Mouse (Mus musculus): ENCODE results near the gene Bicra. TPM values are rescaled to one million over a fixed set of nuclear protein-coding genes. Genes with fewer than 3 reads are reported as not detected.
A peak's percentile ranks its signal among the peaks of the same experiment; 100 is the strongest.

Bicra gene
- polyA plus RNA-seq (2014; fragmentation: Nextera tagmentation; extraction: Ambion mirVana), result 6.7 and 7.7 TPM in 2 replicates

GRCm38 (mm10) chr7:16047338-16048146, at the start of gene Bicra:
Gene Bicra (minus strand): TSS chr7:16047921.
- Histone ChIP-seq H3K4me2 (ENCODE audit: low read depth, low read length) (peak within 1 kb of the TSS; percentile 70), H3K27ac (replicated peaks; ENCODE audit: low read depth, low read length) (peak within 1 kb of the TSS; percentile 96), H3K9me3 (ENCODE audit: control insufficient read depth, low read length) (no peaks in the 10 kb centered on the region), H3K36me3 (ENCODE audit: control insufficient read depth, insufficient read depth, low read length) (peaks cover 7% of the 10 kb centered on the region; the same call in 1 of the 2 replicates), H3K27me3 (replicated peaks; ENCODE audit: control insufficient read depth, insufficient read depth, low read length) (no peaks in the 10 kb centered on the region), H3K4me1 (ENCODE audit: control insufficient read depth, insufficient read depth, low read length) (peaks cover 45% of the 10 kb centered on the region), H3K9ac (ENCODE audit: low read depth, low read length) (peak within 1 kb of the TSS; percentile 97), H3K4me3 (ENCODE audit: low read depth, low read length) (peak within 1 kb of the TSS; percentile 90)
- ATAC-seq (ENCODE audit: low read depth) (peak; percentile 71), DNase-seq (ENCODE audit: low spot score) (peak; percentile 94)
- under 1% methylated on average over 47 of the region's 69 CpGs for WGBS

GRCm38 (mm10) chr7:16094592-16094991, 46.9 kb upstream of the Bicra start:
- peaks cover 6% of the 10 kb centered on the region for H3K4me1 ChIP-seq (ENCODE audit: control insufficient read depth, insufficient read depth, low read length)
- 69% methylated on average over 3 of the region's 3 CpGs for WGBS

GRCm38 (mm10) chr7:16087587-16087986, 39.9 kb upstream of the Bicra start:
- no peak for ATAC-seq (ENCODE audit: low read depth)
- no peak overlapping the region for H3K4me2 ChIP-seq (ENCODE audit: low read depth, low read length)
- no peaks in the 10 kb centered on the region for H3K9me3 ChIP-seq (ENCODE audit: control insufficient read depth, low read length)
- no peaks in the 10 kb centered on the region for H3K4me1 ChIP-seq (ENCODE audit: control insufficient read depth, insufficient read depth, low read length)
- WGBS, result 75% methylated on average over 2 of the region's 2 CpGs
- no peak for DNase-seq (ENCODE audit: low spot score)
- no peak overlapping the region for H3K9ac ChIP-seq (ENCODE audit: low read depth, low read length)
- H3K27me3 ChIP-seq (replicated peaks; ENCODE audit: control insufficient read depth, insufficient read depth, low read length), result no peaks in the 10 kb centered on the region
- H3K36me3 ChIP-seq (ENCODE audit: control insufficient read depth, insufficient read depth, low read length), result no peaks in the 10 kb centered on the region
- H3K4me3 ChIP-seq (ENCODE audit: low read depth, low read length), result no peak overlapping the region
- no peak overlapping the region for H3K27ac ChIP-seq (replicated peaks; ENCODE audit: low read depth, low read length)

More at GRCm38 (mm10) chr7:16094592-16094991, 46.9 kb upstream of the Bicra start:
- H3K4me2 ChIP-seq (ENCODE audit: low read depth, low read length), result no peak overlapping the region
- DNase-seq (ENCODE audit: low spot score), result no peak
- H3K9me3 ChIP-seq (ENCODE audit: control insufficient read depth, low read length), result no peaks in the 10 kb centered on the region
- H3K9ac ChIP-seq (ENCODE audit: low read depth, low read length), result no peak overlapping the region
- no peak overlapping the region for H3K4me3 ChIP-seq (ENCODE audit: low read depth, low read length)
- H3K27ac ChIP-seq (replicated peaks; ENCODE audit: low read depth, low read length), result no peak overlapping the region
- no peaks in the 10 kb centered on the region for H3K27me3 ChIP-seq (replicated peaks; ENCODE audit: control insufficient read depth, insufficient read depth, low read length)
- H3K36me3 ChIP-seq (ENCODE audit: control insufficient read depth, insufficient read depth, low read length), result no peaks in the 10 kb centered on the region
- ATAC-seq (ENCODE audit: low read depth), result no peak

GRCm38 (mm10) chr7:16083361-16083760, 35.6 kb upstream of the Bicra start:
- no peaks in the 10 kb centered on the region for H3K4me1 ChIP-seq (ENCODE audit: control insufficient read depth, insufficient read depth, low read length)
- 52% methylated on average over 4 of the region's 4 CpGs for WGBS

GRCm38 (mm10) chr7:16080581-16080980, 32.9 kb upstream of the Bicra start:
- no peak overlapping the region for H3K4me3 ChIP-seq (ENCODE audit: low read depth, low read length)
- H3K4me1 ChIP-seq (ENCODE audit: control insufficient read depth, insufficient read depth, low read length), result no peaks in the 10 kb centered on the region
- no peaks in the 10 kb centered on the region for H3K36me3 ChIP-seq (ENCODE audit: control insufficient read depth, insufficient read depth, low read length)
- H3K27ac ChIP-seq (replicated peaks; ENCODE audit: low read depth, low read length), result no peak overlapping the region
- no peaks in the 10 kb centered on the region for H3K9me3 ChIP-seq (ENCODE audit: control insufficient read depth, low read length)
- no peak overlapping the region for H3K9ac ChIP-seq (ENCODE audit: low read depth, low read length)
- 66% methylated on average over 4 of the region's 4 CpGs for WGBS
- no peak for ATAC-seq (ENCODE audit: low read depth)
- no peak for DNase-seq (ENCODE audit: low spot score)
- no peaks in the 10 kb centered on the region for H3K27me3 ChIP-seq (replicated peaks; ENCODE audit: control insufficient read depth, insufficient read depth, low read length)
- no peak overlapping the region for H3K4me2 ChIP-seq (ENCODE audit: low read depth, low read length)

More at GRCm38 (mm10) chr7:16083361-16083760, 35.6 kb upstream of the Bicra start:
- no peak overlapping the region for H3K4me3 ChIP-seq (ENCODE audit: low read depth, low read length)
- H3K9me3 ChIP-seq (ENCODE audit: control insufficient read depth, low read length), result no peaks in the 10 kb centered on the region
- no peak overlapping the region for H3K9ac ChIP-seq (ENCODE audit: low read depth, low read length)
- H3K27me3 ChIP-seq (replicated peaks; ENCODE audit: control insufficient read depth, insufficient read depth, low read length), result no peaks in the 10 kb centered on the region
- DNase-seq (ENCODE audit: low spot score) (no peak), ATAC-seq (ENCODE audit: low read depth) (no peak)
- no peak overlapping the region for H3K4me2 ChIP-seq (ENCODE audit: low read depth, low read length)
- H3K27ac ChIP-seq (replicated peaks; ENCODE audit: low read depth, low read length), result no peak overlapping the region
- H3K36me3 ChIP-seq (ENCODE audit: control insufficient read depth, insufficient read depth, low read length), result no peaks in the 10 kb centered on the region

- no peak overlapping the region for H3K27ac ChIP-seq (replicated peaks; ENCODE audit: low read depth, low read length)
- ATAC-seq (ENCODE audit: low read depth) (no peak), DNase-seq (ENCODE audit: low spot score) (no peak)
- H3K4me1 ChIP-seq (ENCODE audit: control insufficient read depth, insufficient read depth, low read length), result no peaks in the 10 kb centered on the region
- no peak overlapping the region for H3K4me3 ChIP-seq (ENCODE audit: low read depth, low read length)
- no peaks in the 10 kb centered on the region for H3K9me3 ChIP-seq (ENCODE audit: control insufficient read depth, low read length)
- no peaks in the 10 kb centered on the region for H3K27me3 ChIP-seq (replicated peaks; ENCODE audit: control insufficient read depth, insufficient read depth, low read length)
- WGBS, result 68% methylated on average over 1 of the region's 1 CpGs
- H3K36me3 ChIP-seq (ENCODE audit: control insufficient read depth, insufficient read depth, low read length), result no peaks in the 10 kb centered on the region
- H3K4me2 ChIP-seq (ENCODE audit: low read depth, low read length), result no peak overlapping the region
- H3K9ac ChIP-seq (ENCODE audit: low read depth, low read length), result no peak overlapping the region
These were observed 32.2 kb upstream of the Bicra start for GRCm38 (mm10) chr7:16079947-16080346.

- Histone ChIP-seq H3K36me3 (ENCODE audit: control insufficient read depth, insufficient read depth, low read length) (no peaks in the 10 kb centered on the region), H3K9ac (ENCODE audit: low read depth, low read length) (no peak overlapping the region), H3K27ac (replicated peaks; ENCODE audit: low read depth, low read length) (no peak overlapping the region), H3K4me1 (ENCODE audit: control insufficient read depth, insufficient read depth, low read length) (no peaks in the 10 kb centered on the region), H3K4me2 (ENCODE audit: low read depth, low read length) (no peak overlapping the region), H3K4me3 (ENCODE audit: low read depth, low read length) (no peak overlapping the region), H3K9me3 (ENCODE audit: control insufficient read depth, low read length) (no peaks in the 10 kb centered on the region), H3K27me3 (replicated peaks; ENCODE audit: control insufficient read depth, insufficient read depth, low read length) (no peaks in the 10 kb centered on the region)
- ATAC-seq (ENCODE audit: low read depth) (no peak), DNase-seq (ENCODE audit: low spot score) (no peak)
- WGBS, result 83% methylated on average over 6 of the region's 6 CpGs
These were observed 24.2 kb upstream of the Bicra start for GRCm38 (mm10) chr7:16071906-16072305.

GRCm38 (mm10) chr7:16070846-16071245, 23.1 kb upstream of the Bicra start:
- no peaks in the 10 kb centered on the region for H3K27me3 ChIP-seq (replicated peaks; ENCODE audit: control insufficient read depth, insufficient read depth, low read length)
- H3K27ac ChIP-seq (replicated peaks; ENCODE audit: low read depth, low read length), result no peak overlapping the region
- no peaks in the 10 kb centered on the region for H3K4me1 ChIP-seq (ENCODE audit: control insufficient read depth, insufficient read depth, low read length)
- DNase-seq (ENCODE audit: low spot score), result no peak
- no peaks in the 10 kb centered on the region for H3K9me3 ChIP-seq (ENCODE audit: control insufficient read depth, low read length)
- no peak for ATAC-seq (ENCODE audit: low read depth)
- no peak overlapping the region for H3K9ac ChIP-seq (ENCODE audit: low read depth, low read length)
- no peak overlapping the region for H3K4me2 ChIP-seq (ENCODE audit: low read depth, low read length)
- no peak overlapping the region for H3K4me3 ChIP-seq (ENCODE audit: low read depth, low read length)
- H3K36me3 ChIP-seq (ENCODE audit: control insufficient read depth, insufficient read depth, low read length), result no peaks in the 10 kb centered on the region

- no peak overlapping the region for H3K9ac ChIP-seq (ENCODE audit: low read depth, low read length)
- 28% methylated on average over 4 of the region's 4 CpGs for WGBS
- H3K4me2 ChIP-seq (ENCODE audit: low read depth, low read length), result no peak overlapping the region
- H3K36me3 ChIP-seq (ENCODE audit: control insufficient read depth, insufficient read depth, low read length), result no peaks in the 10 kb centered on the region
- ATAC-seq (ENCODE audit: low read depth) (no peak), DNase-seq (ENCODE audit: low spot score) (no peak)
- H3K27ac ChIP-seq (replicated peaks; ENCODE audit: low read depth, low read length), result no peak overlapping the region
- no peaks in the 10 kb centered on the region for H3K4me1 ChIP-seq (ENCODE audit: control insufficient read depth, insufficient read depth, low read length)
- H3K27me3 ChIP-seq (replicated peaks; ENCODE audit: control insufficient read depth, insufficient read depth, low read length), result peaks cover 17% of the 10 kb centered on the region; the same call in 1 of the 2 replicates
- H3K4me3 ChIP-seq (ENCODE audit: low read depth, low read length), result no peak overlapping the region
- 0 out of 2 replicates have a peak, but pooled peaks cover 13% of the 10 kb centered on the region for H3K9me3 ChIP-seq (ENCODE audit: control insufficient read depth, low read length)
These were observed 15.8 kb upstream of the Bicra start for GRCm38 (mm10) chr7:16063490-16063889.
